Comparison of ENCODE assay signal across 8 mouse cellular contexts in the genomic region with DNA sequence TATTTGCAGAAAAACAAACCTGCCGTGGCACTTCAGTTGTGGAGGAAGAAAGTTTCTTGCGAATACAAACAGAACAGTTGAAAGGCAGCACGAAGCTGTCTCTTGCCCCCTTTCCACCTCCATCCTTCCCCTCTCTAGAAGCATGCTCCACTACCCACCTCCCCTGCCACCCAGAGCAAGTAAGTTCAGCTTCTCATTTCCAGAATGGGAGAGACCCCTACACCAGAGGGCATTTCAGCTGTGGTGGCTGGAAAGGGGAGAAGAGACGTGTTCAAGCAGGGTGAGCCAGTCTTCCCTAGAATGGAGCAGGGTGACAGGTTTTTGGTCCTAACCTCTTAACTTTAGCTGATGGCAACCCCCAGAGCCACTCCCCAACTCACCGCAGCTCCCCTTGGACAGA. TPM values are rescaled to one million over a fixed set of nuclear protein-coding genes. Genes with fewer than 3 reads are reported as not detected.
DNase-seq lines count a peak whose midpoint lies in the region; ATAC-seq and TF ChIP-seq lines count a peak whose summit lies in the region.

No protein-coding gene starts in this region.

- no peak for DNase-seq in heart, embryonic 10.5 days (ENCODE audit: low spot score)
- DNase-seq in heart, postnatal 14 days = no peak
- peak; percentile 4 for DNase-seq in Muller cell, postnatal 12 days (ENCODE audit: inconsistent ontology term)
- DNase-seq in forebrain, embryonic 10.5 days (ENCODE audit: extremely low spot score, low spot score) = peak; percentile 18
- DNase-seq in limb, embryonic 14.5 days (ENCODE audit: low spot score) = no peak
- DNase-seq in spleen, postnatal 4 days (ENCODE audit: low spot score in 2 of 2) = no peak
- no peak for DNase-seq in gastrocnemius, adult 18-20 months (ENCODE audit: low spot score)
- DNase-seq in testis, postnatal 10 days (ENCODE audit: low spot score) = no peak

- no peak for TF ChIP-seq POLR2A in limb, embryonic 14.5 days (IDR thresholded peaks at IDR 0.05; ENCODE audit: borderline replicate concordance, extremely low read depth, insufficient read depth, insufficient read length)

- intact Hi-C loops in heart, postnatal 14 days (cut with DNase I) = no loop called here

- no peak for ATAC-seq in limb, embryonic 14.5 days (ENCODE audit: low FRiP score, low read depth)

- H3K9me3 ChIP-seq in heart, embryonic 10.5 days = no peaks in the 10 kb centered on the region
- no peaks in the 10 kb centered on the region for H3K9me3 ChIP-seq in forebrain, embryonic 10.5 days
- no peaks in the 10 kb centered on the region for H3K9me3 ChIP-seq in limb, embryonic 14.5 days (ENCODE audit: control insufficient read depth, low read length)

- 0 out of 2 replicates have a peak, but pooled peaks cover 5% of the 10 kb centered on the region for H3K4me1 ChIP-seq in heart, embryonic 10.5 days
- H3K4me1 ChIP-seq in forebrain, embryonic 10.5 days = peaks cover 20% of the 10 kb centered on the region
- 0 out of 2 replicates have a peak, but pooled peaks cover 2% of the 10 kb centered on the region for H3K4me1 ChIP-seq in limb, embryonic 14.5 days (ENCODE audit: control insufficient read depth, insufficient read depth, low read length)

- no peak overlapping the region for H3K27ac ChIP-seq in heart, embryonic 10.5 days
- no peak overlapping the region for H3K27ac ChIP-seq in forebrain, embryonic 10.5 days
- no peak overlapping the region for H3K27ac ChIP-seq in limb, embryonic 14.5 days (replicated peaks; ENCODE audit: low read depth, low read length)

- peak overlapping the region; percentile 84 for H3K4me2 ChIP-seq in limb, embryonic 14.5 days (replicated peaks; ENCODE audit: low read depth, low read length, severe bottlenecking)

- H3K36me3 ChIP-seq in heart, embryonic 10.5 days = no peaks in the 10 kb centered on the region
- H3K36me3 ChIP-seq in forebrain, embryonic 10.5 days (replicated peaks) = no peaks in the 10 kb centered on the region
- H3K36me3 ChIP-seq in limb, embryonic 14.5 days (ENCODE audit: control insufficient read depth, insufficient read depth, low read length) = no peaks in the 10 kb centered on the region

- H3K4me3 ChIP-seq in heart, embryonic 10.5 days = peak overlapping the region; percentile 70
- H3K4me3 ChIP-seq in forebrain, embryonic 10.5 days = peak overlapping the region; percentile 64
- H3K4me3 ChIP-seq in limb, embryonic 14.5 days (replicated peaks; ENCODE audit: low read length) = peak overlapping the region; percentile 50

- 0 out of 2 replicates have a peak overlapping the region, but pooled peaks have one; percentile 59 for H3K9ac ChIP-seq in limb, embryonic 14.5 days (ENCODE audit: low read depth, low read length, severe bottlenecking)

- peaks cover 27% of the 10 kb centered on the region for H3K27me3 ChIP-seq in heart, embryonic 10.5 days (ENCODE audit: insufficient read depth, poor library complexity, severe bottlenecking)
- H3K27me3 ChIP-seq in forebrain, embryonic 10.5 days (ENCODE audit: poor library complexity, severe bottlenecking) = peaks cover 49% of the 10 kb centered on the region
- H3K27me3 ChIP-seq in limb, embryonic 14.5 days (ENCODE audit: control insufficient read depth, insufficient read depth, low read length) = peaks cover 9% of the 10 kb centered on the region; the same call in 1 of the 2 replicates

- WGBS in heart, embryonic 10.5 days = 24% methylated on average over 5 of the region's 5 CpGs
- 20% methylated on average over 5 of the region's 5 CpGs for WGBS in forebrain, embryonic 10.5 days
- WGBS in limb, embryonic 14.5 days = 23% methylated on average over 5 of the region's 5 CpGs

RNA-seq across cellular contexts. Expression of gene Gabra1, which starts 1.3 kb away (rescaled TPM):
- polyA plus RNA-seq in heart, embryonic 10.5 days (2016; fragmentation: Nextera tagmentation; extraction: Ambion mirVana) = 0.50 and 0.52 TPM in 2 replicates
- total RNA-seq in heart, postnatal 14 days (2021) = under 1 TPM; 0.57 to 0.76 TPM
- polyA plus RNA-seq in forebrain, embryonic 10.5 days (2016; fragmentation: Nextera tagmentation; extraction: Ambion mirVana) = 0.48 and 0.71 TPM in 2 replicates
- polyA plus RNA-seq in limb, embryonic 14.5 days (2012; rRNA removed) = 0.83 and 1.2 TPM in 2 replicates
- 2.5 and 2.8 TPM in 2 replicates for polyA plus RNA-seq in limb, embryonic 14.5 days (2014; fragmentation: Nextera tagmentation; extraction: Ambion mirVana)
- 1 to 10 TPM; 1.2 TPM for total RNA-seq in gastrocnemius, adult 18-20 months (2021)

Comparison
In these comparisons a context has a peak if more than half of its experiments do, and no peak if none do; other contexts are left out.
1. DNase-seq: peak in Muller cell, postnatal 12 days (single experiment) and forebrain, embryonic 10.5 days (single experiment); none in heart, embryonic 10.5 days (single experiment), heart, postnatal 14 days (0 of 2), limb, embryonic 14.5 days (single experiment), spleen, postnatal 4 days (0 of 2), gastrocnemius, adult 18-20 months (single experiment) and testis, postnatal 10 days (single experiment).
2. Peak in every context shown above with its lines, with median percentiles within 50 percentile points of each other: H3K4me3 ChIP-seq.